Mouse (Mus musculus) CH12.LX (cell line): ENCODE data around the gene Nol9. TPM values are rescaled to one million over a fixed set of nuclear protein-coding genes. Genes with fewer than 3 reads are reported as not detected.

Experiments
- DNase-seq: peaks from one replicate; pipeline ENCODE4 v3.0.0-alpha.2; 2013; ENCODE audit errors: extremely low read depth
- H3K27ac ChIP-seq: 2 replicates; pipeline ENCODE4 v1.5.1; 2012; ENCODE audit warnings: low read depth, mild to moderate bottlenecking, control low read depth, moderate library complexity; ENCODE audit not compliant: insufficient read depth
- H3K27me3 ChIP-seq: replicated peaks from 2 replicates; pipeline ENCODE3; 2012; ENCODE audit warnings: inconsistent platforms
- H3K36me3 ChIP-seq, 2 experiments: replicated peaks in 1 of 2; 2 replicates each; pipeline versions ENCODE3 to v1.6.1; 2012; ENCODE audit warnings: inconsistent platforms in 1 of 2, low read length in 1 of 2, mild to moderate bottlenecking in 1 of 2, mixed read lengths in 1 of 2, moderate library complexity in 1 of 2; ENCODE audit not compliant: control insufficient read depth in 1 of 2, insufficient read depth in 1 of 2
- H3K4me1 ChIP-seq, 2 experiments: 2 replicates each; pipeline ENCODE4 v1.6.1; 2012; ENCODE audit warnings: inconsistent platforms in 1 of 2, moderate library complexity in 1 of 2; ENCODE audit not compliant: insufficient read depth in 2 of 2, control insufficient read depth in 1 of 2
- H3K4me2 ChIP-seq: 2 replicates; pipeline ENCODE4 v1.6.1; 2012; ENCODE audit warnings: low read depth, mild to moderate bottlenecking, control low read depth; ENCODE audit not compliant: poor library complexity, insufficient read depth, severe bottlenecking
- H3K4me3 ChIP-seq, 3 experiments: fragments of 150-350 bp in 1 of 3; sonication (generic) in 1 of 3; replicated peaks in 1 of 3; 2 replicates each; pipeline versions ENCODE3 to v1.5.1; 2011 to 2012; ENCODE audit warnings: low read depth in 2 of 3, low read length in 2 of 3, mild to moderate bottlenecking in 2 of 3, moderate library complexity in 2 of 3, control low read depth in 1 of 3, improper control_type of control experiment in 1 of 3, inconsistent platforms in 1 of 3, mixed read lengths in 1 of 3; ENCODE audit not compliant: poor library complexity in 1 of 3
- H3K79me2 ChIP-seq: replicated peaks from 2 replicates; pipeline ENCODE4 v1.6.1; 2012; ENCODE audit warnings: mild to moderate bottlenecking, moderate library complexity; ENCODE audit not compliant: control insufficient read depth, poor library complexity, insufficient read depth, severe bottlenecking; ENCODE audit errors: extremely low read depth
- H3K9ac ChIP-seq: 2 replicates; pipeline ENCODE4 v1.6.1; 2012; ENCODE audit warnings: low read depth, mild to moderate bottlenecking, control low read depth, moderate library complexity; ENCODE audit not compliant: insufficient read depth
- H3K9me3 ChIP-seq: replicated peaks from 2 replicates; pipeline ENCODE3; 2012; ENCODE audit warnings: low read length, inconsistent platforms, mixed read lengths
- CTCF ChIP-seq, 2 experiments: IDR thresholded peaks in 1 of 2; conservative IDR thresholded peaks in 1 of 2; 2 replicates each; pipeline ENCODE4 v1.5.1; 2011 to 2012; ENCODE audit warnings: low read depth in 2 of 2, low read length in 2 of 2, improper control_type of control experiment in 1 of 2, inconsistent platforms in 1 of 2, mild to moderate bottlenecking in 1 of 2, moderate library complexity in 1 of 2
- E2F4 ChIP-seq: IDR thresholded peaks from 2 replicates; pipeline ENCODE4 v1.6.1; 2011; ENCODE audit warnings: low read depth, low read length, improper control_type of control experiment; ENCODE audit not compliant: insufficient replicate concordance
- ELF1 ChIP-seq: IDR thresholded peaks from 2 replicates; pipeline ENCODE4 v1.6.1; 2014; ENCODE audit warnings: low read depth, mild to moderate bottlenecking, inconsistent platforms, low read length, improper control_type of control experiment
- EP300 ChIP-seq: IDR thresholded peaks from 2 replicates; pipeline ENCODE4 v1.6.1; 2011; ENCODE audit warnings: low read length, improper control_type of control experiment
- IRF4 ChIP-seq: IDR thresholded peaks from 2 replicates; pipeline ENCODE4 v1.6.1; 2014; ENCODE audit warnings: low read depth, mild to moderate bottlenecking, inconsistent platforms, low read length, improper control_type of control experiment
- MAFK ChIP-seq: IDR thresholded peaks from 2 replicates; pipeline ENCODE4 v1.6.1; 2011; ENCODE audit warnings: low read length, improper control_type of control experiment; ENCODE audit not compliant: insufficient replicate concordance
- MXI1 ChIP-seq: IDR thresholded peaks from 2 replicates; pipeline ENCODE4 v1.6.1; 2011; ENCODE audit warnings: mild to moderate bottlenecking, low read depth, low read length, improper control_type of control experiment
- NELFE ChIP-seq: IDR thresholded peaks from 2 replicates; pipeline ENCODE4 v1.6.1; 2011; ENCODE audit warnings: low read depth, low read length, improper control_type of control experiment
- NRF1 ChIP-seq: IDR thresholded peaks from 2 replicates; pipeline ENCODE4 v1.6.1; 2014; ENCODE audit warnings: low read depth, mild to moderate bottlenecking, inconsistent platforms, low read length, improper control_type of control experiment, moderate library complexity
- POLR2AphosphoS2 ChIP-seq: IDR thresholded peaks from 2 replicates; pipeline ENCODE4 v1.6.1; 2011; ENCODE audit warnings: low read depth, low read length, improper control_type of control experiment
- RAD21 ChIP-seq: IDR thresholded peaks from 2 replicates; pipeline ENCODE4 v1.6.1; 2011; ENCODE audit warnings: low read depth, mild to moderate bottlenecking, low read length, improper control_type of control experiment, moderate library complexity
- SMC3 ChIP-seq: IDR thresholded peaks from 2 replicates; pipeline ENCODE4 v1.6.1; 2011; ENCODE audit warnings: low read depth, low read length, improper control_type of control experiment
- TBP ChIP-seq: conservative IDR thresholded peaks from 2 replicates; pipeline ENCODE4 v1.6.1; 2011; ENCODE audit warnings: low read depth, low read length, improper control_type of control experiment
- TCF12 ChIP-seq: IDR thresholded peaks from 2 replicates; pipeline ENCODE4 v1.6.1; 2014; ENCODE audit warnings: low read depth, mild to moderate bottlenecking, inconsistent platforms, low read length, improper control_type of control experiment
- USF1 ChIP-seq: IDR thresholded peaks from 2 replicates; pipeline ENCODE4 v1.6.1; 2014; ENCODE audit warnings: low read depth, mild to moderate bottlenecking, inconsistent platforms, low read length, improper control_type of control experiment
- ZKSCAN1 ChIP-seq: IDR thresholded peaks from 2 replicates; pipeline ENCODE4 v1.6.1; 2012; ENCODE audit warnings: low read depth, inconsistent platforms, low read length, improper control_type of control experiment, borderline replicate concordance
- dilution Hi-C: fragments of 300-500 bp; cut with MboI; formaldehyde crosslinking; loops from 2 replicates; pipeline ENCODE4 v1.14.3; 2020; ENCODE audit warnings: low sequenced_read_pairs; ENCODE audit not compliant: extremely low pct_unique_long_range_greater_than_20kb, extremely low pct_ligation_motif_present
- in situ Hi-C: fragments of 300-500 bp; cut with MboI; formaldehyde crosslinking; loops from 3 replicates; pipeline ENCODE4 v1.14.3; 2019; ENCODE audit warnings: low sequenced_read_pairs, low pct_ligation_motif_present, low pct_unique_long_range_greater_than_20kb, mixed read lengths
- polyA plus RNA-seq: library from polyadenylated mRNA; unstranded; fragments of >175 nt; gene quantifications from 2 replicates; pipeline ENCODE4 v1.2.1, GENCODE M21; 2012; ENCODE audit warnings: low read depth; ENCODE audit not compliant: insufficient read length
- total RNA-seq, 2 experiments: library from RNA; depleted of rRNA; stranded (reverse); fragments of 300-350 nt in 1 of 2; fragments of >200 nt in 1 of 2; gene quantifications; 2 replicates each; pipeline ENCODE4 v1.2.3; 2012 to 2014

Gene Nol9
- total and polyA plus RNA-seq, 3 experiments = 44.7 to 60.5 (median 44.8) TPM

GRCm38 (mm10) chr4:152029997-152030396 is 9.1 kb upstream of the Nol9 start:
- DNase-seq = peak; percentile 19
- Histone ChIP-seq H3K4me2 (no peak overlapping the region), H3K4me1 (peaks cover 20 to 31% of the 10 kb centered on the region in 2 experiments), H3K27ac (no peak overlapping the region), H3K9ac (no peak overlapping the region), H3K79me2 (peaks cover 18% of the 10 kb centered on the region), H3K9me3 (no peaks in the 10 kb centered on the region), H3K4me3 (no peak overlapping the region), H3K27me3 (peaks cover 3% of the 10 kb centered on the region), H3K36me3 (peaks cover 0 to 15% of the 10 kb centered on the region in 2 experiments)
- in situ Hi-C loops (loop anchor here (5.0 kb wide), 1 partner anchor 53 kb away; no protein-coding TSS in a partner anchor), dilution Hi-C loops (no loop called here)
- TF ChIP-seq E2F4 = no peak
- TF ChIP-seq CTCF (conservative IDR thresholded peaks at IDR 0.05 in 1 of 2, IDR thresholded peaks at IDR 0.05 in 1 of 2; ENCODE audit: low read depth in 2 of 2, low read length in 2 of 2) = peak in 1 of 2 experiments; percentile 30; a peak in 1 of 4 replicates
- peak; percentile 20 for TF ChIP-seq RAD21
- peak; percentile 23; the same call in 1 of the 2 replicates for TF ChIP-seq SMC3

- peaks cover 9 to 12% of the 10 kb centered on the region in 2 experiments for H3K4me1 ChIP-seq
- no peaks in the 10 kb centered on the region for H3K79me2 ChIP-seq
- no peak overlapping the region for H3K4me2 ChIP-seq
- H3K36me3 ChIP-seq = no peaks in the 10 kb centered on the region
- no peak for DNase-seq
- no peak overlapping the region for H3K9ac ChIP-seq
- H3K9me3 ChIP-seq = no peaks in the 10 kb centered on the region
- no peak overlapping the region for H3K27ac ChIP-seq
- in situ Hi-C loops = loop anchor here (5.0 kb wide), 1 partner anchor 56 kb away; no protein-coding TSS in a partner anchor
- peaks cover 3% of the 10 kb centered on the region for H3K27me3 ChIP-seq
- dilution Hi-C loops = no loop called here
- H3K4me3 ChIP-seq = no peak overlapping the region
- no peak for TF ChIP-seq IRF4
- no peak for TF ChIP-seq MAFK
- no peak for TF ChIP-seq ZKSCAN1
- no peak for TF ChIP-seq NELFE
- no peak for TF ChIP-seq ELF1
- TF ChIP-seq TCF12 = no peak
- no peak for TF ChIP-seq NRF1
- no peak for TF ChIP-seq MXI1
- TF ChIP-seq TBP = no peak
- no peak for TF ChIP-seq EP300
- no peak for TF ChIP-seq USF1
- no peak for TF ChIP-seq POLR2AphosphoS2
Measured at GRCm38 (mm10) chr4:152032922-152033321, 6.2 kb upstream of the Nol9 start.
